Mouse (Mus musculus) brain, embryonic 14.5 days (tissue): ENCODE data around the gene Gm12166. TPM values are rescaled to one million over a fixed set of nuclear protein-coding genes. Genes with fewer than 3 reads are reported as not detected.

Experiments
- DNase-seq: peaks from one replicate; pipeline ENCODE4 v3.0.0-alpha.2; 2011; ENCODE audit warnings: low read depth
- CTCF ChIP-seq: fragments of 200-500 bp; IDR thresholded peaks from 2 replicates; pipeline ENCODE4 v1.5.1; 2012; ENCODE audit warnings: inconsistent platforms, mild to moderate bottlenecking, moderate library complexity, borderline replicate concordance; ENCODE audit not compliant: insufficient read depth, insufficient read length; ENCODE audit errors: extremely low read depth
- POLR2A ChIP-seq: fragments of 200-500 bp; IDR thresholded peaks from 2 replicates; pipeline ENCODE4 v1.6.1; 2012; ENCODE audit warnings: mild to moderate bottlenecking, inconsistent platforms, borderline replicate concordance; ENCODE audit not compliant: poor library complexity, insufficient read depth, insufficient read length, severe bottlenecking; ENCODE audit errors: extremely low read depth
- polyA plus RNA-seq: library from polyadenylated mRNA; depleted of rRNA; stranded (reverse); fragments of >200 nt; gene quantifications from 2 replicates; pipeline ENCODE4 v1.2.3, GENCODE M21; 2012

Gene Gm12166
- polyA plus RNA-seq, 1 experiment: 4.6 TPM

DNA sequence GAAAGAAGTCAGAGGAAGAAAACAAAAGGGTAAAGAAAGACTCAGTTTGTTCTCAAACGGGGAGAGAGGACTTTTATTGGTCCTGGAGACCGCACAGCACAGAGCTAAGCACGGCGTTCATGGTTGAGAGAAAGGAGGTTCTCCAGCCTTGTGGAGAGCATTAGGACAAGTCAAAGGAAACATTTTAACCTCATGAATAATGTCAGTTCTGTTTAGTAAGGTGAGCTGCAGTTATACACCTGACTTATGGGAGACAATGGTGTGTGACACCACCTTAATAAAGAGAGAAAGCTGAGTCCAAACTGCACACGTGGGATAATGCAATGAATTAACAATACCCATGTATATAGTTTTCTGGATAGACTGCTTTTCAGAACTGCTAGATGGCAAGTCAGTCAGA, 7.3 kb downstream of the Gm12166 start:
- TF ChIP-seq POLR2A (no peak), CTCF (no peak)
- no peak for DNase-seq

DNA sequence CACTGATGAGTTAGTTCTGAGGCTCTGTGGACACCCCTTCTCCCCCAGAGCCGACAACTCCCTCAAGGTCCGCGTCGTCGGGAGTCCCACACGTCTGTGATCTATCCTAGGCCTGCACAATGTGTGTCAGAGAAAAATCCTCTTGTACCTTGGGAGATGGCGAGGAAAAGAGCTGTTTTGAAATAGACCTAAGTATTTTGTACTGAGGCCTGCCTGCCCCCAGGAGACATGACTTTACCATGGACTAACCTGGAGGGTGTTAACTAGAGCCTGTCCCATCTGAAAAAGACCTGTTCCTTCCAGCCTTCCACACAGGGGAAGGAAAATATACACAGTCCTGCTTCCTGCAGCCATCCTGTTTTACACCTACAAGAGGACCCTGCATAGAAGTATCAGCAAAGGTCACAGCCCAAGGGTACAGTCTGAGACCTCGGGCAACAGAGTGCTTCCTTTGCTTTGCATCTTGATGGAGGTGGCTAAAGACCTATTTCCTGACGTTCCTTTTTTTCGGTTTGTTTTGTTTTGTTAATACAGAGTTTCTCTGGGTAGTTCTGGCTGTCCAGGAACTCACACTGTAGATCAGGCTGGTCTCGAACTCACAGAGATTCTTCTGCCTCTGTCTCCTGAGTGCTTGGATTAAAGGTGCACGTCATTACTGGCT, 10.4 kb downstream of the Gm12166 start:
- DNase-seq: no peak
- no peak for TF ChIP-seq POLR2A
- no peak for TF ChIP-seq CTCF

DNA sequence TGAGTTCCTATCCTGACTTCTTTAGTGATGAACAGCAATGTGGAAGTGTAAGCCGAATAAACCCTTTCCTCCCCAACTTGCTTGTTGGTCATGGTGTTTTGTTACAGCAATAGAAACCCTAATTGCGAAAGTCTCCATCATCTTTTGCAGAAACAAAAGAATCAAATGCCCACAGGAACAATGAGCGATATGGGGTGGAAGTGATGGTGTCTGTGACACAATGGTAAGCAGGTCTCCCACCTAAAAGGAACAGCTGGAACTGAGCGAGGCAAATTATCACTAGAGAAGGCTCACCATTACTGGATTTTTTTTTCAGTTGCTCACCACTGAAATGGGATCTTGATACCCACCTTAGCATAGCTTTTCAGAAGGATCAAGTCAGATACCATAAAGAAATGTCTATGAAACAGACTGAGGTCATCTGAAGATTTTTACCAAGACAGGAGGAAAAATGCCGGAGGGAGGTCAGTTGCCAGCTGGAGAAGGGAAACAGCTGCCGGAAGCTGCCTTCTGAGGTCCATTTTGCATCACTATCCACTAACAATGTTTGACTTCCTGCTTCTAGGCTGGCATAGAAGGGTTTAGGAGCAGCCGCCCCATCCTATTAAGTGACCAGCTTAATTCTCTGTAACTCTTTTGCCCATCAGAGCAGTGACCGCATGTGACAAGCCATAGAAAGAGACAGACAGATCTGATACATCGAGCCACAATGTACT, 11.1 kb downstream of the Gm12166 start:
- DNase-seq: no peak
- no peak for TF ChIP-seq POLR2A

DNA sequence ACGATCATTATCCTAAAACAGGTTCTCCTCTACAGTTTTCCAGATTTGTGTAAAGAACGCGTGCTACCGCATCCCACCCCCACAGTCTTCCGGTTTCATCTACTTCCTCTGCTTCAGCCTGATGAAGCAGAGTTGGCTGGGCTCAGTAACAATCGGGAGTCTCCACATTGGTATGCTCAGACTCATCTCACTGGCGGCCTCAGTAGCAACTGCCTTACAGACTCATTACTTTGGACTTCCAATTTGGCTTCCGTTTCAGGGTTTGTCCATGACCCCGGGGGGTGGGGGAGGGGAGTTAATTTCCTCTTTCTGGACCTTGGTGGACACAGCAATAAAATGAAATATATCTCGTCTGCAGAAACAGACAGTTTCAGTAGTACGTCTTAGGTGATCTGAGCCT, 12.8 kb downstream of the Gm12166 start:
- TF ChIP-seq POLR2A (no peak), CTCF (no peak)
- DNase-seq: no peak

DNA sequence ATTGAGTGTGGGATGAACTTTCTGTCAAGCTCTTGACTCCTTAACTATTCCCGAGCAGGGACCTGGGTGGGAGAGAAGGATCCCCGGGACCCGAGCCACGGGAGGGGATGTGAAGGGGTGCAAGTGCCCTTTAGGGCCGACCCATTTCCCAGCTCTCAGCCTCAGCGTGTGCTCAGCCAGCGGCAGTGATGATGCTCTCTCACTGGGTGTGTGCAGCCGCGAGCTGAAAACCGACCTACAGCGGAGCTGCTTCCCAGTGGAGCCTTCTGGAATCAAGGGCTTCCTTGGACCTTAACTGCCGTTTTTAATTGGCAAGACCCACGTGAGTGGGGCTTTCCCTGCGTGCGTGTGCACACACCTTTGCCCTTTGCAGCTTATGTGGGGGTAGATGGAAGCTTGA, 13.2 kb downstream of the Gm12166 start:
- TF ChIP-seq CTCF (no peak), POLR2A (no peak)

DNA sequence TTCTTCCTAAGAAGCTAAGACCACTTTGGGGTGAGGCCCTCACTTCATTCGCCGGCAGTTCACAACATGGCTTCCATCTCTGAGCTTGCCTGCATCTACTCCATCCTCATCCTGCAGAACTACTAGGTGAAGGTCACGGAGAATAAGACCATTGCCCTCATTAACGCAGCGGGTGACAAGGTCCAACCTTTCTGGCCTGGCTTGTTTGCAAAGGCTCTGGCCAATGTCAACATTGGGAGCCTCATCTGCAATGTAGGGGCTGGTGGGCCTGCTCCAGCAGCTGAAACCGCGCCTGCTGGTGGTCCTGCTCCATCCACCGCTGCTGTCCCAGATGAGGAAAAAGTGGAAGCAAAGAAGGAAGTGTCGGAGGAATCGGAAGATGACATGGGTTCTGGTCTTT, 15.7 kb downstream of the Gm12166 start:
- TF ChIP-seq POLR2A: no peak
- no peak for TF ChIP-seq CTCF
- DNase-seq: no peak

More for the DNA sequence above, 13.2 kb downstream of the Gm12166 start:
- DNase-seq: no peak

DNA sequence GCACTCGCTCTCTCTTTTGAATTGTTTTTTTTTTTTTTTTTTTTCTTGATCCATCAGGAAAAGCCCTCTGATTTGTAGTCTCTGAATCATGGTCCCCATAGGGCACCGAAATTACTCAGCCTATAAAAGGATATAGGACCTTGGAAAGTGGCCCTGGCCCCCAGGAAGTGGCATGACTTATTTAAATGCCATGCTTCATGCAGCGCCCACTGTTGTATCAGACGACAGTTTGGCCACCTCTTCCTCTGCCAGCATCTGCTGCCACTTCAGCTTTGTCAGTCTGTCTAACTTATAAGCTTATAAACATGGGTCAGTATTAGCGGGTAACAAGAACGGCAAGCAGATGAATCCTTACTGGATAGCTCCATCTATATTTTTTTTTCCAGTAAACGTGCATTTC, 19.2 kb downstream of the Gm12166 start:
- DNase-seq: no peak
- no peak for TF ChIP-seq CTCF
- no peak for TF ChIP-seq POLR2A

DNA sequence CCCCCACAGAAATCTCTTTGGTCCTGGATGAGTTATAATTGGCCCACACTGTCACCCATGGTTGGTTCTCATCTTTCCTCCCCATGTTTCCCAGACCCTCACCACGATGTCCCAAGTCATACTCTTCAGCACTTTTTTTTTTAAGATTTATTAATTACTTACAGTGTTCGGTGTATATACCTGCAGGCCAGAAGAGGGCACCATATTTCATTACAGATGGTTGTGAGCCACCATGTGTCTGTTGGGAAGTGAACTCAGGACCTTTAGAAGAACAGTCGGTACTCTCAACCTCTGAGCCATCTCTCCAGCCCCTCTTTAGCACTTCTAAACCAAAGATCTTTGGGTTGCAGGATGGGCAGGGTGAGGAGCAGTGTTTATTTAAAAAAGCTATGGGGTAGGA, 20.7 kb downstream of the Gm12166 start:
- DNase-seq: no peak
- TF ChIP-seq CTCF (no peak), POLR2A (no peak)

DNA sequence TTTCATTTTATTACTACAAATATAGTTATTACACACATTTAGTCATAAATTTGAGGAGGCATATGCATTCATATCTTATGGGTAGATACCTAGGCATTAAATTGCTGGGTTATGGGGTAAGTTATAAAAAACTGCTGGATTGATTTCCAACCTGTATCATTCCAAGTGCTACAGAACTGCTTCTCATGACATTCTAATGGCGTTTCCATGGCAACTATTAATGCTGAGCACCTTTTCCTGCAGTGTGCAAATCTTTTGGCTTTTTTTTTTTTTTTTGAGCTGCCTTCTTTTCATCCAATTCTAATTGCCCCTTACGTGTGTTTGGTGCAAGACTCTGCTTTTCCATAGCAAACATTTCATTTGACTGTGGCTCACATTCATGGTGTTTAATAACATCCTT, 22.1 kb downstream of the Gm12166 start:
- DNase-seq: peak; percentile 61
- no peak for TF ChIP-seq POLR2A
- TF ChIP-seq CTCF: no peak

DNA sequence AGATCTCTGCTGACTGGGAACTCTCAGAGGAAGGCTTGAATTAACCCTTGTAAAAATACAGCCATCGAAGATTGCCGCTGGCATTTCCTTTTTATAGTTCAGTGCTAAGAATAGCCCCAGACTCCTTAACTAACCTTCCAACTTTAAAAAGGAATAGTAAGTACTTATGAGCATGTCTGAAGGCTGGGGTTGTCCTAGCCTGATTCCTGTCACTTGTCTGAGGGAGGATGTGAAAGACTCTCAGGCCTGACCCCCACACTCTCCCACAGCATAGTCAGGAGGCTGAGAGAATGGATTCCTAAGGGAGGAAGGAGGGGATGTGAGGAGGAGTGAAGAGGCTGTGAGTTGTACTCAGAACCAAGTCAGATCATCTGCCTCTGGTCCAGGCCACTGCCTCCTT, 22.6 kb downstream of the Gm12166 start:
- TF ChIP-seq POLR2A (no peak), CTCF (no peak)
- no peak for DNase-seq

DNA sequence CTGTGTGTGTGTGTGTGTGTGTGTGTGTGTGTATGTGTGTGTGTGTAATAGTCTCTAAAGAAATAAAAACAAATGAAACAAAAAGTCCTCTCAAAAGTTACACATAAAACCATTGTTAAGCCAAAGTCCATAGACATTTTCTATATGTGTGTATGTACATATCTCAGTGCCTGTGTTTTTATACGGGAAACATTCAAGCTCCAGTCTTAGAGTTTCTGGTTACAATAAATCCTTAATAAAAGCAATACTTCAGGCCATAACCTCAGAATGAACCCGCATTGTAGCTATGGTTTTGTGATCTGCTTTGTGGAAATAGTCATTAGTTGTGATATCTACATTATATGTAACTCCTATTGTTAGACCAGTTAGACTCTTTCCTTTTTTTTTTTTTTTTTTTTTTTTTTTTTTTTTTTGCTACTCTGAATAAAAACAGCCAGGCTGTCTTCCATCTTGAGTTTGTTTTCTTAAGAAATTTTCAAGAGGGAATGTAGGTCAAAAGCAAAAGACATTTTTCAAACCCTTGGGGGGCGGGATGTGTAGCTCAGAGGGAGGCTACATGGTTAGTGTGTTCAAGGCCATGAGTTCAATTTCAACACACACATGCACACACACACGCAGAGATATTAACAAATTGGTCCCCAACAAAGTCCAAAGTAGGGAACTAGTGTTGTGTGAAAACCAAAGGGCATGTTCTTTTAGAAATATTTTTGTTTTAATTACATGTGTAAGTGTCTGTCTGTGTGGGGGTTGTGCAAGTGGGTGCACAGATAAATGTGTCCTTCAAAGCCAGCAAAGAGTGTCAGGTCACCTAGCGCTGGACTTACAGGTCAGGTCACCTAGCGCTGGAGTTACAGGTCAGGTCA, 23.9 kb downstream of the Gm12166 start:
- no peak for DNase-seq
- TF ChIP-seq POLR2A: no peak
- no peak for TF ChIP-seq CTCF

DNA sequence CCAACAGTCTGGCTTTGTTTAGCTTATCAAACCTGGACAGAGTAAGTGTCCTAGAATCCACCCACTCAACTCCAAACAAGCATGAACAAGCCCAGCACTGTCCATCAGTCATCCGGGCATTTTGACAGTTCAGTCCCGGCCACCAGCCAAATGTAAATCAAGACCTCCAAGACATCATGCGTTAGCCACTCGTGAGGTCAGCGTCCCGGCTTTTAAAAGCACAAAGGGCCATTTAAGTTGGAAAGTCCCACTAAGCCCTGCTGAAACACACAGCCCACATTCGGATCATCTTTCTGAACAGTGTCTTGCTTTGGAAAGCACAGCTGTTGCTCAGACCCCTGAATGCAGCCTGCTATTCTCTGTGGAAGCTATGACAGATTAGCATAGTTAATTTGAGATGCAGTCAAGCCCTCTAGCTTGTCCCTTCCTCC, 26.1 kb downstream of the Gm12166 start:
- TF ChIP-seq POLR2A (no peak), CTCF (no peak)
- no peak for DNase-seq

DNA sequence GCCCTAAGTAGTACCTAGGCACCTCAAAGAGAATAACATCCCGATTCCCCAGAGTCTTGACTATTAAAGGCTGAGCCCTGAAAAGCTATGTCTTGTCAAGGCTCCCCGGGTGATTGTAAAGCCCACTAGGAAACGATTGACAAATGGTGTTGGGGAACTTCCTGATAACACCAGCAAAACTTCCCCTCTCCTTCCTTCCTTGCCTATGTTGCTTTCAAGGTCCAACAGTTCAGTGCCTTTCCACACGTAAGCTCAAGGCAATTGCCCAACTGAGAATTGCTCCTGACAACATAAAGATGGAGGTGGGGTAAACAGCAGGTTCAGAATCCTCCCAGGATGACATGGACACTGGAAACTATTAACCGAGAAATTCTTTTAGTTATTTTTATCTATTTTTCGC, 29.1 kb downstream of the Gm12166 start:
- TF ChIP-seq POLR2A: no peak
- no peak for TF ChIP-seq CTCF
- no peak for DNase-seq
